Mouse (Mus musculus) spleen, postnatal 0 days (tissue): ENCODE measurements around the gene Gpatch3. TPM values are rescaled to one million over a fixed set of nuclear protein-coding genes. Genes with fewer than 3 reads are reported as not detected.

Experiments used
- polyA plus RNA-seq: library from polyadenylated mRNA; unstranded; fragments of >200 nt; fragmentation: Nextera tagmentation; extraction: Ambion mirVana; gene quantifications from 2 replicates; pipeline ENCODE4 v1.2.1, GENCODE M21; 2015

Gpatch3 gene
- polyA plus RNA-seq = 5.0 and 5.6 TPM in 2 replicates

DNA sequence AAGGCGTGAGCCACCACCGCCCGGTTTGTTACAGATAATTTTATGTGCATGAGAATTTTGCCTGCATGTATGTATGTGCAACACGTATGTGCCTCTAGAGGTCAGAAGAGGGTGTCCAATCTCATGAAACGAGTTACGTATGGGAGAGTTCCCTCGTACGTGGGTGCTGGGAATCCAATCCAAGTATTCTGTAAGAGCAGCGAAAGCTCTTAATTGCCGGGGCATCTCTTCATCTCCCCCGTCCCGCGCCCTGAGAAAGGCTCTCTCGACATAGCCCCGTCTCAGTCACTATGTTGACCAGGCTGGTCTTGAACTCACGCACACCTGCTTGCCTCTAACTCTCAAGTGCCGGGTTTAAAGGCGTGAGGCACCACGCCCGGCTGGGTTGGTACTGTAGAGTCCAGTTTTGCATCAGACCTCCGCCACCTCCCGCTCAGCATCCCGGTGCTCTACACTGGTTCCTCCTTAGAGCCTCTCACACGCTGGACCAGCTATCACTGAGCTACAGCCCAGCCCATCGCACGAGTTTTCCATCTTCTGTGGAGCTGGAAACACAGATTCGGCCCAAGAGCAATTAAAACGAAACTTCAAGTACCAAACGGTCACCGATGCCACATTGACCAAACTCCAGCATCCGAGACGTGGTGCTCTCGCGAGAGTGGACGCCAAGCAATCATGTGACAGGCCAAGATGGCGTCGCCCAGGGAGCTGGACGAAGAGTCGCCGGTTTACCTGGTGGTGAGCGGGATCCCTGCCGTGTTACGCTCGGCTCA is at the start of gene Gpatch3:
Gpatch3 (plus strand) TSS at position 676 of the 773 bp plus-strand sequence.

GRCm38 (mm10) chr4:133545272-133546231 is 29.0 kb upstream of the Gpatch3 start, which contains the start of gene Nudc:
Gene Nudc (minus strand): TSS chr4:133545996.

DNA sequence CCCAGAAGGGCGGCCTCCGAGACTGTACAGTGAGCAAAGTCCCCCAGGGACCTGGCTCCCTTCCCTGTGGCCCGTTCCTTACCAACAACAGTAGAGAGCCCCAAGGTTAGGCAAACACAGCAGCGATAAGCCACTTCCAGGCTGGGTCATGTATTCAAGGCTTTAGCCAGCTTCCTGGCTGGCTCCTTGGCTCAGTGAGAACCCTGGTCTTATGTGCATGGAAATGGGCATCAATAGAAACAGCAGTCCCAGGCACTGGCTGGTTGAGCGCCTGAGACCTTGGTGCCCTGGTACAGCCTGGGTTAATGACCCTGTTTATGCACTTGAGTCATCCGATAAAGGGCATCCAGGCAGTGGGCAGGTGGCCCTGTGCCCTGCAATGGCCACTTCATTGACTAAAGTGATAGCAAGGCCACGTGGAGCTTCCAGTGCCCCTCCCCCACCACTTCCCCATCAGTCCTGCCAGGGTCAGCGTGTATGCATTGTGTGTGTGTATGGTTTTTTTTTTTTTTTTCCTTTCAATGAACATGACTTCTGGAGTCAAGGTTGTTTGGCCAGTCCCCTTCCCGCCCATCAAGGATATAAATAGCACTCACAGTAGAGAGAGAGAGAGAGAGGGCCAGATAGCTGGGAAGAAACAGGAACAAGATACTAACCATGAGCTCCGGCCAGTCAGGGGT is 21.6 kb upstream of the Gpatch3 start, which contains the start of gene Nr0b2:
Nr0b2 (plus strand) TSS at position 609 of the 680 bp plus-strand sequence.

DNA sequence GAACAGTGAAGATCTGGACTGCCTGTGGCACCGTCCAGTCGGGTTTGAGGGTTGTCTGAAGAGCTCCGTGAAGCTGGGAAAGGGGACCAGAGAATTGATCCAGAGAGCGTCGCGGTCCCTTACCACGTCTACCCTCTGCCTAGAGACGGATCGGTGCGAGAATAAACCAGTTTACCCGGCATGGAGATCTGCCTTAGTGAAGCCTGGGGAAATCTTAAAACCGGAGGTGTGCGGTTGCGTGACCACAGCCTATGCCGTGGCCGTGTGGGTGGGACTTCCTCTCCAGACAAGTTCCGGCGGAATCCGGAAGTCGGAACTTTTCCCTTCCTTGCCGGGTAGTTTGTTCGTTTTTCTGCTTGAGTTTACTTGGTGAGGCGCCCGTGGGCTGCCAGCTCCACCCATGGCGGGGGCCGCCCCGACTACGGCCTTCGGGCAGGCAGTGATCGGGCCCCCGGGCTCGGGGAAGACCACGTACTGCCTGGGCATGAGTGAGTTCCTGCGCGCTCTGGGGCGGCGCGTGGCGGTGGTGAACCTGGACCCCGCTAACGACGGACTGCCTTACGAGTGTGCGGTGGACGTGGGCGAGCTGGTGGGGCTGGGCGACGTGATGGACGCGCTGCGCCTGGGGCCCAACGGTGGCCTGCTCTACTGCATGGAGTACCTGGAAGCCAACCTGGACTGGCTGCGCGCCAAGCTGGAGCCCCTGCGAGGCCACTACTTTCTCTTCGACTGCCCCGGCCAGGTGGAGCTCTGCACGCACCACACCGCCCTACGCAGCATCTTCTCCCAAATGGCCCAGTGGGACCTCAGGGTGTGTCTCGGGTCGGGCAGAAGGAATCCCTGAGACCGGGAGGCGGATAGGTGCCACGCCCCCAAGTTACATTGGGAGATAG is 9.8 kb downstream of the Gpatch3 start, which contains the start of gene Gpn2:
Gpn2 (plus strand) TSS at position 304 of the 893 bp plus-strand sequence.

GRCm38 (mm10) chr4:133601721-133602218 is 27.2 kb downstream of the Gpatch3 start, which contains the start of gene Sfn:
Gene Sfn (minus strand): TSS chr4:133602168.

Other genes with a start within 250 kb of the Gpatch3 start
- 8.0 and 8.3 TPM in 2 replicates for gene Wdtc1, start 221.3 kb upstream of the Gpatch3 start, polyA plus RNA-seq
- gene Slc9a1, start 205.0 kb upstream of the Gpatch3 start, polyA plus RNA-seq = 4.5 and 5.3 TPM in 2 replicates
- gene Tent5b, start 94.6 kb upstream of the Gpatch3 start, polyA plus RNA-seq = 0.30 and 0.58 TPM in 2 replicates
- gene Trnp1, start 76.2 kb upstream of the Gpatch3 start, polyA plus RNA-seq = 0.40 and 0.47 TPM in 2 replicates
- gene Kdf1, start 55.8 kb upstream of the Gpatch3 start, polyA plus RNA-seq = 0.17 and 0.23 TPM in 2 replicates
- 151 and 160 TPM in 2 replicates for gene Nudc, start 28.7 kb upstream of the Gpatch3 start, polyA plus RNA-seq
- gene Nr0b2, start 21.4 kb upstream of the Gpatch3 start, polyA plus RNA-seq = 2.6 and 3.6 TPM in 2 replicates
- gene Gpn2, start 9.6 kb downstream of the Gpatch3 start, polyA plus RNA-seq = 11.5 and 12.3 TPM in 2 replicates
- gene Sfn, start 27.4 kb downstream of the Gpatch3 start, polyA plus RNA-seq = 1.5 and 1.6 TPM in 2 replicates
- gene Zdhhc18, start 75.4 kb downstream of the Gpatch3 start, polyA plus RNA-seq = 4.0 and 4.4 TPM in 2 replicates
- gene Pigv, start 97.9 kb downstream of the Gpatch3 start, polyA plus RNA-seq = 9.5 and 11.0 TPM in 2 replicates
- 14.8 and 16.8 TPM in 2 replicates for gene Arid1a, start 182.0 kb downstream of the Gpatch3 start, polyA plus RNA-seq